Mouse (Mus musculus) stomach, postnatal 0 days (tissue): ENCODE data around the gene Kctd18.
"Not testable (repeated sequence)": the region's sequence is repeated elsewhere in the genome, so short reads cannot be mapped to it uniquely, and the experiment has no call there.

ENCODE experiments used
- CTCF ChIP-seq: IDR thresholded peaks from 2 replicates; pipeline ENCODE4 v1.5.1; 2016; ENCODE audit warnings: antibody characterized with exemption, low read depth, mild to moderate bottlenecking, moderate library complexity
- EP300 ChIP-seq: optimal IDR thresholded peaks from 2 replicates; pipeline ENCODE3; 2016; ENCODE audit warnings: antibody characterized with exemption

DNA sequence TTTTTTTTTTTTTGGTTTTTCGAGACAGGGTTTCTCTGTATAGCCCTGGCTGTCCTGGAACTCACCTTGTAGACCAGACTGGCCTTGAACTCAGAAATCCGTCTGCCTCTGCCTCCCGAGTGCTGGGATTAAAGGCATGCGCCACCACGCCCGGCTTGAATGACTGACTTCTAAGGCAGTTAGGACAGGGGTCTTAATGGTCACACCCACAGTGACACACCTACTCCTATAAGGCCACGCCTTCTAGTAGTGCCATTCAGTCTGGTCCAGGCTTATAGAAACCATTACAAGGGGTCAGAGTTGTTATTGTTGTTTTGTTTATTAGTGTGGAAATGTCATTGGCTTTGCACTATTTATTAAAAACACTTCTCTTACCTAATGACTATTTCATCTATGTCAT lies 12.4 kb downstream of the Kctd18 start:
- not testable (repeated sequence) for TF ChIP-seq CTCF, EP300
